Mouse (Mus musculus): ENCODE data around the gene Nfx1. TPM values are rescaled to one million over a fixed set of nuclear protein-coding genes. Genes with fewer than 3 reads are reported as not detected.

The Nfx1 gene
- polyA plus RNA-seq, 1 experiment = 4.1 TPM

DNA sequence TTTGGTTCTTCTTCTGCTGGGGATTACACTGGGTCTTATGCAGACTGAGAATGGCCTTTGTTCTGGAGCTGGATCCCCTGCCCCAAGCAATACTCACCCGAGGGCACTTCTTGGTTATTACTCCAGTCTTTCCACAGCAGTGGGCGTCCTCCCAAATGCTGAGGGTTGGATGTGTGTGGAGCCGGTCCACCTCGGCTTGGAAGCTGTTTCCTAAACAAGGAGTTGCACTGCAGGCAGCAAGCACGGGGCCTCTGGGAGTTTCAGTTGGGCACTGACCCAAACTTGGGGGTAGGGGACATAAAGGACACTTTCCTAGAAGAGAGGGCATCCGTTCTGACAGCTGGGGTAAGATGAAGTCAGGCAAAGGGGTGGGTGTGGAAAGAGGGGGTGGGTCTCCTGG, 103.8 kb downstream of the Nfx1 start:
- Histone ChIP-seq H3K4me3 (replicated peaks) (no peak overlapping the region), H3K27me3 (replicated peaks) (peaks cover 33% of the 10 kb centered on the region), H3K36me3 (replicated peaks; ENCODE audit: low read length) (no peaks in the 10 kb centered on the region), H3K9me3 (no peaks in the 10 kb centered on the region), H3K4me1 (peaks cover 5% of the 10 kb centered on the region; the same call in 1 of the 2 replicates)
- TF ChIP-seq GATA1 (IDR thresholded peaks at IDR 0.05; ENCODE audit: borderline replicate concordance, low read length) = no peak
- TF ChIP-seq FLI1 (IDR thresholded peaks at IDR 0.05; ENCODE audit: low read length) = no peak

Other genes with a start within 250 kb of the Nfx1 start
- 0.81 and 43.5 TPM in 2 replicates for gene Dnaja1, start 248.8 kb upstream of the Nfx1 start, polyA plus RNA-seq (2012; ENCODE audit: insufficient read depth, low replicate concordance)
- 8.3 TPM in 1 of 2 replicates, not detected in the other for gene Smu1, start 213.0 kb upstream of the Nfx1 start, polyA plus RNA-seq (2012; ENCODE audit: insufficient read depth, low replicate concordance)
- 43.8 and 101 TPM in 2 replicates for gene B4galt1, start 116.9 kb upstream of the Nfx1 start, polyA plus RNA-seq (2012; ENCODE audit: insufficient read depth, low replicate concordance)
- gene Spink4, start 50.9 kb upstream of the Nfx1 start, polyA plus RNA-seq (2012; ENCODE audit: insufficient read depth, low replicate concordance) = not detected in 2 replicates
- gene Bag1, start 22.6 kb upstream of the Nfx1 start, polyA plus RNA-seq (2012; ENCODE audit: insufficient read depth, low replicate concordance) = 409 and 1,033 TPM in 2 replicates
- gene Chmp5, start 22.5 kb upstream of the Nfx1 start, polyA plus RNA-seq (2012; ENCODE audit: insufficient read depth, low replicate concordance) = 6.2 TPM in 1 of 2 replicates, not detected in the other
- not detected in 2 replicates for gene Aqp7, start 77.2 kb downstream of the Nfx1 start, polyA plus RNA-seq (2012; ENCODE audit: insufficient read depth, low replicate concordance)
- gene Aqp3, start 127.3 kb downstream of the Nfx1 start, polyA plus RNA-seq (2012; ENCODE audit: insufficient read depth, low replicate concordance) = not detected in 2 replicates
- gene Nol6, start 153.5 kb downstream of the Nfx1 start, polyA plus RNA-seq (2012; ENCODE audit: insufficient read depth, low replicate concordance) = 22.2 and 35.2 TPM in 2 replicates
- gene Ube2r2, start 164.8 kb downstream of the Nfx1 start, polyA plus RNA-seq (2012; ENCODE audit: insufficient read depth, low replicate concordance) = 25.8 and 32.8 TPM in 2 replicates